Mouse (Mus musculus) limb, embryonic 12.5 days (tissue): ENCODE data around the gene Tcf12. TPM values are rescaled to one million over a fixed set of nuclear protein-coding genes. Genes with fewer than 3 reads are reported as not detected.

Experiments used
- ATAC-seq: fragments of 200-750 bp; cut with Nextera tagmentation; 2 replicates; pipeline ENCODE4 v1.8.0; 2017; ENCODE audit warnings: low read depth, moderate TSS enrichment; ENCODE audit not compliant: insufficient number of reproducible peaks, insufficient read depth, low FRiP score, low TSS enrichment
- H3K27ac ChIP-seq: fragments of 300-500 bp; sonication (generic); 2 replicates; pipeline ENCODE4 v1.5.1; 2016; ENCODE audit warnings: mild to moderate bottlenecking, moderate library complexity
- H3K27me3 ChIP-seq: fragments of 300-500 bp; sonication (generic); 2 replicates; pipeline ENCODE4 v1.6.1; 2016; ENCODE audit warnings: mild to moderate bottlenecking, moderate library complexity
- H3K36me3 ChIP-seq: fragments of 300-500 bp; sonication (generic); 2 replicates; pipeline ENCODE4 v1.6.1; 2016; ENCODE audit warnings: mild to moderate bottlenecking, moderate library complexity
- H3K4me1 ChIP-seq: fragments of 300-500 bp; sonication (generic); replicated peaks from 2 replicates; pipeline ENCODE4 v1.6.1; 2016
- H3K4me2 ChIP-seq: fragments of 300-500 bp; sonication (generic); 2 replicates; pipeline ENCODE4 v1.6.1; 2016; ENCODE audit warnings: mild to moderate bottlenecking, moderate library complexity
- H3K4me3 ChIP-seq: fragments of 300-500 bp; sonication (generic); replicated peaks from 2 replicates; pipeline ENCODE4 v1.5.1; 2016; ENCODE audit warnings: mild to moderate bottlenecking
- H3K9ac ChIP-seq: fragments of 300-500 bp; sonication (generic); replicated peaks from 2 replicates; pipeline ENCODE4 v1.6.1; 2016; ENCODE audit warnings: mild to moderate bottlenecking, moderate library complexity
- H3K9me3 ChIP-seq: fragments of 300-500 bp; sonication (generic); 2 replicates; pipeline ENCODE4 v1.6.1; 2016; ENCODE audit warnings: mild to moderate bottlenecking, moderate library complexity
- WGBS: fragments of 180-500 bp; shearing (Covaris S2); methylation state at CpG from one replicate; pipeline ENCODE4 v1.1.7; 2016; 5-methylcytosine and 5-hydroxymethylcytosine counted together
- polyA plus RNA-seq: library from polyadenylated mRNA; unstranded; fragments of >200 nt; fragmentation: Nextera tagmentation; extraction: Ambion mirVana; gene quantifications from 2 replicates; pipeline ENCODE4 v1.2.1, GENCODE M21; 2016

Gene Tcf12
- polyA plus RNA-seq, 1 experiment from 2014 or later: 142 TPM

DNA sequence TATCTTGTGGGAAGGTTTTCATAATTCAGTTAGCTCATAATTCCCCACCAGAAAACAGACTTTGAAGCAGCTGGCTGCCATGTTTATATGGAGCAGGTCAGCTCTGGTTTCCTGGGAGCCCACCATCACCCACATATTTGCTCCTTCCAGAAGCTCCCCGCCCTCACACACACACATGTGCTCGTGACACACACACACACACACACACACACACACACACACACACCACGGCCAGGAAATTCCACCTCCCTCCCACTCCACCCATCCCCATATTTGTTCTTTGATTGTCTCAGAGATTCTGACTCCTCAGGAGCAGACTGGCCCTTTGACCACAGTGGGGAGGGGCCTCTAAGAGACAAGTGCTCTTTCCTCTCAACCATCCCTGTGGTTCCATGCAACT lies 289.7 kb downstream of the Tcf12 start:
- H3K9me3 ChIP-seq: no peaks in the 10 kb centered on the region
- no peaks in the 10 kb centered on the region for H3K36me3 ChIP-seq
- H3K9ac ChIP-seq: no peak overlapping the region
- H3K4me1 ChIP-seq: no peaks in the 10 kb centered on the region
- H3K27ac ChIP-seq: no peak overlapping the region
- no peak overlapping the region for H3K4me2 ChIP-seq
- no peak overlapping the region for H3K4me3 ChIP-seq
- 88% methylated on average over 3 of the region's 3 CpGs for WGBS
- H3K27me3 ChIP-seq: no peaks in the 10 kb centered on the region
- ATAC-seq: no peak

DNA sequence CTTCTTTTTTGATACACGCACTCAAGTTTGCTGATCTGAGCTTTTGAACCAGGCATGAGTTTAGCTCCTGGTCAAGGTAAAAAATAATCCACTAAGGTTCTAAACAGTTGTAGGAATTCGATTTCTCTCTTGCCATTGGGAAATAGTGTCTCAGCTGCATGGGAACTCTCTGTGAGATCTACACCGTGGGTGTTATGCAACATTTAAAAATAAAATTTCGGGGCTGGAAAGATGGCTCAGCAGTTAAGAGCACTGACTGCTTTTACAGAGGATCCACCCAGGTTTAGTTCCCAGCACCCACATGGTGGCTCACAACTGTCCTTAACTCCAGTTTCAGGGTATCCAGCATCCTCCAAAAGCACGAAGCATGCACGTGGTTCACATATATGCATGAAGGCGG lies 293.2 kb downstream of the Tcf12 start:
- ATAC-seq: no peak
- no peaks in the 10 kb centered on the region for H3K9me3 ChIP-seq
- H3K4me2 ChIP-seq: no peak overlapping the region
- H3K36me3 ChIP-seq: no peaks in the 10 kb centered on the region
- no peaks in the 10 kb centered on the region for H3K27me3 ChIP-seq
- 94% methylated on average over 7 of the region's 7 CpGs for WGBS
- H3K4me1 ChIP-seq: no peaks in the 10 kb centered on the region
- H3K9ac ChIP-seq: no peak overlapping the region
- no peak overlapping the region for H3K4me3 ChIP-seq
- no peak overlapping the region for H3K27ac ChIP-seq

DNA sequence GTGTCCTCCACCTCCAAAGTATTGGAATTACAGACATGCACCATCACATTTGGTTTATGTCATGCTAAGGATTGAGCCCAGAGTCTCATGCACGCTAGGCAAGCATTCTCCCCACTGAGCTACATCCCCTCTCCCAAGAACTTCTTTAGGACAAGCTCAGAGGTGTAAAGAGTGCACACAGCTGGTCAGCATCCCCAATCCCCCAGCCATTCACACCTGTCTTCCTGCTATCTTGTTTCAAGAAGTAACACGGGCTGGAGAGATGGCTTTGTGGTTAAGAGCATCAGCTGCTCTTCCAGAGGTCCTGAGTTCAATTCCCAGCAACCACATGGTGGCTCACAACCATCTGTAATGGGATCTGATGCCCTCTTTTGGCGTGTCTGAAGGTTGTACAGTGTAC lies 295.6 kb downstream of the Tcf12 start:
- Histone ChIP-seq H3K4me3 (no peak overlapping the region), H3K27me3 (no peaks in the 10 kb centered on the region), H3K9me3 (no peaks in the 10 kb centered on the region), H3K4me1 (no peaks in the 10 kb centered on the region), H3K36me3 (no peaks in the 10 kb centered on the region), H3K4me2 (no peak overlapping the region), H3K9ac (no peak overlapping the region), H3K27ac (no peak overlapping the region)
- ATAC-seq: no peak
- 59% methylated on average over 3 of the region's 3 CpGs for WGBS

DNA sequence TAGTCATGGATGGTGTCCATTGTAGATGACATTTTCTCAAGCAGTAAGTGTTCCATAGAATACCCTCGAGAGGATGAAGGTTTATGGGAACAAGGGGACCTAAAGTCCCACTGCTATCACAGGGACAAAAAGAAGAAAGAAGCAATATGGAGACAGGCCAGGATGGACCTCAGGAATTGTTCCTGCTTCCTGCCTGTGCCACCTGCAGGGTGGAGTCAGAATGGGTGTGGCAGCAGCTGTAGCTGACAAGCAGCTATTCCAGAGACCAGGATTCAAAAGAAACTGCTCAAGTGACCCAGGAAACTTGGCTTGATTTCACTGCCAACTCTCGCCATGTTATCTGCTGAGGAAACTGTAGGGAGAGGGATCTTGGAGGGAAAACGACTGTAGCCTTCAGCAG lies 298.1 kb downstream of the Tcf12 start:
- Histone ChIP-seq H3K9me3 (no peaks in the 10 kb centered on the region), H3K4me2 (no peak overlapping the region), H3K36me3 (no peaks in the 10 kb centered on the region), H3K9ac (no peak overlapping the region), H3K4me3 (no peak overlapping the region), H3K4me1 (0 out of 2 replicates have a peak, but pooled peaks cover 3% of the 10 kb centered on the region), H3K27me3 (peaks cover 2% of the 10 kb centered on the region; the same call in 1 of the 2 replicates), H3K27ac (no peak overlapping the region)
- no peak for ATAC-seq
- WGBS: 80% methylated on average over 3 of the region's 3 CpGs

DNA sequence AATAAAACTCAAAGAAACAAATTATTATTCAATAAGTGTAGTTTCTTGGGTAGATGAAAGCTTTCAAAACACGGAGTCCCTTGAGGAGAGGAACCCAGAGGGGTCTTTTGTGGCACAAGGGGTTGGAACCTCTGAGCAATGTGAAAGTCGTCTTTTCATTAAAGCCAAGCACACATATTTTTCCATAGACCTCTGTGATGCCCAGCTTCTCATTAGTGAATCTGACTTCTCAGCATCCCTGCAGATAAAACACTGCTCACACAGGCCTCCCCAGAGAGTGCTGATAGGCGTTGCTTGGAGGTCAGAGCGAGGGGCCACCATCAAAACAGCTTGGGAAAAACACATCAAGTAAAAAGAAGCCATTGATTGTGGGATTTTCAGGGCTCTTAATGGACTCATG lies 298.8 kb downstream of the Tcf12 start:
- WGBS: 56% methylated on average over 4 of the region's 4 CpGs
- 0 out of 2 replicates have a peak, but pooled peaks cover 3% of the 10 kb centered on the region for H3K4me1 ChIP-seq
- no peak overlapping the region for H3K4me3 ChIP-seq
- peaks cover 2% of the 10 kb centered on the region; the same call in 1 of the 2 replicates for H3K27me3 ChIP-seq
- H3K36me3 ChIP-seq: no peaks in the 10 kb centered on the region
- H3K27ac ChIP-seq: no peak overlapping the region
- no peak overlapping the region for H3K4me2 ChIP-seq
- no peak overlapping the region for H3K9ac ChIP-seq
- no peak for ATAC-seq
- no peaks in the 10 kb centered on the region for H3K9me3 ChIP-seq

DNA sequence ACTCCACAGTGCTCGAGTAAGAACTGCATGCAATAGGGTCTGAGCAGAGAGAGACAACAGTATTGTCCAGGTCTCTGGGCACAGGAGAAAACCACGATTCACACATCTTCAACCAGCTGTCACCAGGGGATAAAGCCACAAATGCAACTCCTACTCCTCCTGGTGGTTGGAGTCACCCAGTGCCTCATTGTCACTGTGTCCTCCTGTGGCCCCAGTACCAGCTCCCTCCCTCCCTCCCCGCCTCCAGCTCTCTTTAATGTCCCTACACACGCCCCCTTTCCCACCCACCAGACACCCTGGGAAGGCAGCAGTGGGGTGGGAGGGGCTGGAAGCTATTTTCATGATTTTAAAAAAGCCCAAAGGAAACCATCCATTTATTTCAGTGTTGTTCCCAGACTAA lies 299.3 kb downstream of the Tcf12 start:
- Histone ChIP-seq H3K27me3 (peaks cover 2% of the 10 kb centered on the region; the same call in 1 of the 2 replicates), H3K4me2 (no peak overlapping the region), H3K9me3 (no peaks in the 10 kb centered on the region), H3K27ac (no peak overlapping the region), H3K36me3 (no peaks in the 10 kb centered on the region), H3K4me3 (no peak overlapping the region), H3K4me1 (0 out of 2 replicates have a peak, but pooled peaks cover 3% of the 10 kb centered on the region), H3K9ac (no peak overlapping the region)
- no peak for ATAC-seq
- WGBS: 39% methylated on average over 4 of the region's 4 CpGs

DNA sequence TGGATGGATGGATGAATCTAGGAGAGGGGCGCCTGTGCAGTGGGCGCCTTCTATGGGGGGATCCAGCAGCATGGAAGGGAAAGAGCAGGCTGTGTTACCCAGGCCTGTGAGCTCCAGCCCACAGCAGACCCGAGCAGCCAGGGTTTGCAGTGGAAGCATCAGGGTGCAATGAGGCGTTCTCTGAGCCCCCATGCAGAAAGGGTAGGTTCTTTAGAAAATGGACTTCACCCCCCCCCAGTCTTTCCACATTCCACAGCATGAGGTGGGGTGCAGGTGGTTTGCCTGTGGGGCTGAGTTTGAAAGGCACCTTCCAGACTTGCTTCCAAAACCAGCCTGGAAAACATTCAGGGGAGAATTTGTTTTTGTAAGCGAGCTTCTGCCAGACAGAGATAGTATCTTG lies 300.3 kb downstream of the Tcf12 start:
- Histone ChIP-seq H3K4me3 (no peak overlapping the region), H3K9me3 (no peaks in the 10 kb centered on the region), H3K36me3 (no peaks in the 10 kb centered on the region), H3K9ac (no peak overlapping the region; the same call in 1 of the 2 replicates), H3K4me2 (no peak overlapping the region), H3K27ac (no peak overlapping the region), H3K4me1 (0 out of 2 replicates have a peak, but pooled peaks cover 3% of the 10 kb centered on the region), H3K27me3 (peaks cover 2% of the 10 kb centered on the region; the same call in 1 of the 2 replicates)
- WGBS: 71% methylated on average over 5 of the region's 5 CpGs
- no peak for ATAC-seq

DNA sequence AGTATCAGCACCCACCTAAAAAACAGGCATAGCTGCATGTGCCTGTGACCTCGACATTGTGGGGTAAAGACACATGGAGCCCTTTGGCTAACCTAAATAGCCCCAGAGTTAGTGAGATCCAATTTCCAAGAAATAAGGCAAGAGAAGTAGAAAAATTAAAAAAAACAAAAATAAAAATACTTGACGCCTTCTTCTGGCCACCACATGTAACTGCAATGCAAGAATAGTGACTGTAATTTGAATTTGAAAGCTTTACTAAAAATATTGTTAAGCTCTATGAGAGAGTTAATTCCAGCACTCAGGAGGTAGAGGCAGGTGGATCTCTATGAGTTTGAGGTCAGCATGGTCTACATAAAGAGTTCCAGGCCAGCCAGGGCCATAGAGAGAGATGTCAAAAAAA lies 300.9 kb downstream of the Tcf12 start:
- Histone ChIP-seq H3K27ac (no peak overlapping the region), H3K9me3 (no peaks in the 10 kb centered on the region), H3K4me2 (no peak overlapping the region), H3K27me3 (peaks cover 2% of the 10 kb centered on the region; the same call in 1 of the 2 replicates), H3K4me3 (no peak overlapping the region), H3K4me1 (0 out of 2 replicates have a peak, but pooled peaks cover 3% of the 10 kb centered on the region), H3K9ac (no peak overlapping the region), H3K36me3 (no peaks in the 10 kb centered on the region)
- ATAC-seq: no peak
- 80% methylated on average over 2 of the region's 2 CpGs for WGBS

DNA sequence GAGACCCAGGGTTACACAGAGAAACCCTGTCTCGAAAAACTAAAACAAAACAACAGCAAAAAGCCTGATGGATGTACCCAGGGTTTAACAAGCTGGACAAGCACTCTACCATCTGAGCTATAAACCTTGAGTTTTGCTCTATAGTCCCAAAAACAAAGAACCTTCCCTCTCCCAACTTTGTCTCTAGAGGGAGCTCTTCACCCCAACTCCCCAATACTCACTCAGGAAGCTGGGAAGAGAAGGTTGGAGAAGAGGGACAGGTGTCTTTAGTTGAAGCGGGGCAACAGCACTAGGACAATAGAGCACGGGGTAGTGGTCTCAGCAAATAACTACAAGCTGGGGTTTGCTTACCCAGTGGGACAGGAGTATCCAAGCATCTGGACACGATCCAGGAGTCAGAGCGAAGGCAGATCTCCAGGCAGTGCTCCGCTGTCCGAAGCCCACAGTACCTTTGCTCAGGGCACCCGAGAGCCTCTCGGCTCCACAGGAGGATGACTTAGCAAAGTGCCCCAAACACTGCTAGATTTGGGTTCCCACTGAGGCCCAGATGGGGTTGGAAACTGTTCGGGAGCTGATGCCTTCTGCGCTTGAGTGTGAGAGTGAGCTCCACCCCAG lies 302.9 kb downstream of the Tcf12 start:
- Histone ChIP-seq H3K4me3 (no peak overlapping the region), H3K9ac (no peak overlapping the region), H3K4me2 (peak overlapping the region; percentile 31), H3K4me1 (peaks cover 6% of the 10 kb centered on the region; the same call in 1 of the 2 replicates), H3K9me3 (no peaks in the 10 kb centered on the region), H3K27ac (no peak overlapping the region), H3K27me3 (peaks cover 2% of the 10 kb centered on the region; the same call in 1 of the 2 replicates), H3K36me3 (no peaks in the 10 kb centered on the region)
- ATAC-seq: no peak
- 42% methylated on average over 11 of the region's 11 CpGs for WGBS

DNA sequence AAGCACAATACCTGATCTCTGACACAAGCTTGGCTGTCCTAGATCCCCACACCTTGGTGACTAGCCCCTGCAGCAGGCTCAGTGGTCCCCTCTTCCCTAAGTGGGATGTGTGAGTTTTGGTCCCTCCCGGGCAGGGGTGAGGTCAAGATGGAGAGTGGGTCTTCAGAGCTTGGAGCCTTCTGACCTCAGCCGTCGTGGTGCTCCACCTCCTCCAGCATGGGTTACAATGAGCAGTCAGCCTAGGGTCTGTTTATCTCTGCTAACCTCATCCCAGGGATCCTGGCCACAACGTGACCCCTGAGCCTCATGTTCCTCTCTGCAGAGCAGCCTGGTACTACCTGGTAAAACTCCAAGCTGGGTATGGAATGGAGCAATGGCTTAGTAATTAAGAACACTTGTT lies 303.9 kb downstream of the Tcf12 start:
- Histone ChIP-seq H3K4me2 (no peak overlapping the region), H3K4me1 (peaks cover 12% of the 10 kb centered on the region), H3K27ac (no peak overlapping the region), H3K27me3 (peaks cover 2% of the 10 kb centered on the region; the same call in 1 of the 2 replicates), H3K9ac (no peak overlapping the region), H3K9me3 (no peaks in the 10 kb centered on the region), H3K4me3 (no peak overlapping the region), H3K36me3 (no peaks in the 10 kb centered on the region)
- ATAC-seq: no peak
- 36% methylated on average over 4 of the region's 4 CpGs for WGBS

DNA sequence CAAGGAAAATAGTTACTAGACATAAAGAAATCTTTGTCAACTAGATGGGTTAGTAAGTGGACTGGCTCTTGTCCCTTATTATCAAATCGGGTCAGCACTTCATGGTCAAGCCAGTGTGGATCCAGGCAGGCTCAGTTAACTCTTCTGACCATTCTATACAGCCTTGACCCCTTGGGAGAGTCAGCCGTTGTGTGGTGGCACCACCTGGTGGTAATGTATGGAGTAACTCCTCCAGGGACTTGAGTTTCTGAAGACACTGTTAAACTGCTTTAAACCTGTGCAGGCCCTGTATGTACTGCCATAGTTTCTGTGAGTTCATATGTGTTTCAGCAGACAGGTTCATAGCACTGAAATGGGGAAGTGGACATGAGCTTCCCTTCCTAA lies 305.3 kb downstream of the Tcf12 start:
- WGBS: 3% methylated on average over 2 of the region's 2 CpGs
- ATAC-seq: no peak
- no peak overlapping the region for H3K4me3 ChIP-seq
- H3K36me3 ChIP-seq: no peaks in the 10 kb centered on the region
- peaks cover 6% of the 10 kb centered on the region for H3K27me3 ChIP-seq
- no peaks in the 10 kb centered on the region for H3K9me3 ChIP-seq
- H3K4me2 ChIP-seq: no peak overlapping the region
- no peak overlapping the region for H3K9ac ChIP-seq
- H3K4me1 ChIP-seq: peaks cover 12% of the 10 kb centered on the region
- no peak overlapping the region for H3K27ac ChIP-seq
